Mouse (Mus musculus): ENCODE measurements around the gene Actn4. TPM values are rescaled to one million over a fixed set of nuclear protein-coding genes. Genes with fewer than 3 reads are reported as not detected.

Actn4 gene
- total and polyA plus RNA-seq, 2 experiments from 2014 or later = 120 to 171 TPM

DNA sequence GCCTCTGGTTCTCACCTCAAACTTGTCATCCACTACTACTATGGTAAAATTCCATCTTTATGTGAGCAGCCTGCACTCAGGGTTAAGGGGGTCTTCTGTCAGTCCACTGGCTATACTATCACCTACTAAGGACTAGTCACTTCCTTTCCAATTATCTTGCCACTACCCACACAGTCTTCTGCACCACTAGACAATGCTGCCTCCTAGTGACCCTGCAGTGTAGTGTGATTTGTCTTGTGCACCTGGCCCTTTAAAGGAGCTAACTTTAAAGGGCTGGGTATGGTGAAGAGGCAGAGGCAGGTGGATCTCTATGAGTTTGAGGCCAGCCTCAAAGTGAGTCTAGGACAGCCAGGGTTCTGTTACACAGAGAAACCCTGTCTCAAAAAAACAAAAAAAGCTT lies 45.6 kb downstream of the Actn4 start:
- H3K36me3 ChIP-seq (replicated peaks; ENCODE audit: control insufficient read depth, insufficient read depth, low read length) = peaks cover 75% of the 10 kb centered on the region
- peaks cover 44% of the 10 kb centered on the region for H3K4me1 ChIP-seq (ENCODE audit: control insufficient read depth, insufficient read depth)
- no peak overlapping the region for H3K9ac ChIP-seq (replicated peaks; ENCODE audit: low read depth, low read length)
- no peaks in the 10 kb centered on the region for H3K27me3 ChIP-seq (ENCODE audit: control insufficient read depth, insufficient read depth, low read length)
- no peak overlapping the region for H3K4me2 ChIP-seq (ENCODE audit: low read depth, low read length)
- no peaks in the 10 kb centered on the region for H3K9me3 ChIP-seq (replicated peaks; ENCODE audit: control insufficient read depth, low read length)
- no peak overlapping the region for H3K4me3 ChIP-seq (ENCODE audit: low read depth, low read length)
- no peak for TF ChIP-seq EP300 (IDR thresholded peaks at IDR 0.05; ENCODE audit: low read depth)
- TF ChIP-seq CTCF (IDR thresholded peaks at IDR 0.05; ENCODE audit: low read depth) = peak; percentile 59
- DNase-seq (ENCODE audit: low spot score) (no peak), ATAC-seq (ENCODE audit: insufficient read depth, low read depth) (no peak)
- no peak overlapping the region for H3K27ac ChIP-seq (ENCODE audit: low read depth)

DNA sequence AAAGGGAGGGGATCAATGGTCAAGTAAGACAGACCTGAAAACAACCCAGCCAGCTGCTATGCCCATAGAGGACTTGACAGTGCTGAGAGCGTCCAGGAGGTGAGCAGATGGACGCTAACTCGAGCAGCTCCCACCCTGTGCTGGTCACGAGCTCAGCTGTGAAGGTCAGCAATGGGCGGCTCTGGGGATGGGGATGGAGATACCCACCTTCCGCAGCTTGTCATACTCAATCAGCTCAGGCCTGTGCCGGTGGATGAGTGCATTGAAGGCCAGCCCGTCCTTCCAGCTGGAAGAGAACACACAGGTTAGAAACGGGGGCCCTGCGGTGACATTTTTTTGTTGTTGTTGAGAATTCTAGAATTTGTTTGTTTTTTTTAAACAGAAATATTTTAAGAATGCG lies 49.0 kb downstream of the Actn4 start:
- WGBS = 82% methylated on average over 11 of the region's 11 CpGs
- H3K27me3 ChIP-seq (ENCODE audit: control insufficient read depth, insufficient read depth, low read length) = no peaks in the 10 kb centered on the region
- H3K36me3 ChIP-seq (replicated peaks; ENCODE audit: control insufficient read depth, insufficient read depth, low read length) = peaks cover 98% of the 10 kb centered on the region
- no peak overlapping the region for H3K27ac ChIP-seq (ENCODE audit: low read depth)
- DNase-seq (ENCODE audit: low spot score) = no peak
- H3K4me1 ChIP-seq (ENCODE audit: control insufficient read depth, insufficient read depth) = peaks cover 11% of the 10 kb centered on the region
- no peak overlapping the region for H3K9ac ChIP-seq (replicated peaks; ENCODE audit: low read depth, low read length)
- TF ChIP-seq EP300 (IDR thresholded peaks at IDR 0.05; ENCODE audit: low read depth) (no peak), CTCF (IDR thresholded peaks at IDR 0.05; ENCODE audit: low read depth) (no peak)
- H3K4me3 ChIP-seq (ENCODE audit: low read depth, low read length) = no peak overlapping the region
- H3K9me3 ChIP-seq (replicated peaks; ENCODE audit: control insufficient read depth, low read length) = no peaks in the 10 kb centered on the region
- H3K4me2 ChIP-seq (ENCODE audit: low read depth, low read length) = no peak overlapping the region
- ATAC-seq (ENCODE audit: insufficient read depth, low read depth) = no peak

DNA sequence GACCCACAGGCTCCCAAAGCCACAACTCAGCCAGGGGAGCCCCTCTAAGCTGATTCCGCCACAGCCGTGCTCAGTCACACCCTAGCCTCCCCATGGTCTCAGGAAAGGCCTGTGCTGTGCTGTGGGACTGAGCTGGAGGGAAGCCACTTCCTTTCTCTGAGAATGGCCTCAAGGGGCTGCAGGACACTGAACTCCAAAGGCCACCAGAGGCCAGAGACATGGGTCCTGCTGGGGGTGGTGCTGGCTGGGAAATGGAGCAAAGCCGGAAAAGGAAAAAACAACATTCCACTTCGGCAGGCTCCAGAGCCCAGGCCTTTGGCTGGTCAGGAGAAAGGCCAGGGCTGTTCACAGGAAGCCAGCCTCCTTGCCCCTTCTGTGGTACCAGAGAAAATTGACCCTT lies 50.5 kb downstream of the Actn4 start:
- WGBS = 44% methylated on average over 4 of the region's 4 CpGs
- Histone ChIP-seq H3K27ac (ENCODE audit: low read depth) (peak overlapping the region; percentile 85), H3K27me3 (ENCODE audit: control insufficient read depth, insufficient read depth, low read length) (no peaks in the 10 kb centered on the region), H3K4me2 (ENCODE audit: low read depth, low read length) (no peak overlapping the region), H3K36me3 (replicated peaks; ENCODE audit: control insufficient read depth, insufficient read depth, low read length) (peaks cover 99% of the 10 kb centered on the region), H3K4me1 (ENCODE audit: control insufficient read depth, insufficient read depth) (no peaks in the 10 kb centered on the region), H3K9me3 (replicated peaks; ENCODE audit: control insufficient read depth, low read length) (no peaks in the 10 kb centered on the region), H3K4me3 (ENCODE audit: low read depth, low read length) (no peak overlapping the region), H3K9ac (replicated peaks; ENCODE audit: low read depth, low read length) (no peak overlapping the region)
- peak; percentile 83 for ATAC-seq (ENCODE audit: insufficient read depth, low read depth)
- TF ChIP-seq CTCF (IDR thresholded peaks at IDR 0.05; ENCODE audit: low read depth) = peak; percentile 11; the same call in 1 of the 2 replicates
- TF ChIP-seq EP300 (IDR thresholded peaks at IDR 0.05; ENCODE audit: low read depth) = 0 out of 2 replicates have a peak, but pooled peaks have one; percentile 53
- peak; percentile 79 for DNase-seq (ENCODE audit: low spot score)

DNA sequence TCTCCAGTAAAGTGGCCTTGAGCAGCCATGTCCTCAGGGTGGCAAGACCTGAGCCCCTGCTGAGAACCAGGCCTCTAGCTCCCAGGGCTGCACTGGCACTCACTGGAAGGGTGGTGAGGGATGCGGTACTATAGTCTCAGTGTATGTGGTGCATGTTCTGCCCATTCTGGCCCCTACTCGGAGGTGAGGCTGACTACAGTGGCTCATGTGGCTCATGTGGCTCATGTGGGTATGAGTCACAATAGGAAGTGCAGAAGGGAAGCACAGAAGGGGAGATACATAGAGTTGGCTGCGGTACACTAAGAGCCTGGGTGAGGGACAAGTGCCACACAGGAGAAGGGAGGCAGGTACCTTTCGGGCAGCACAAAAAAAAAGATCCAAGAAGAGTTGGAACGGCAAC lies 54.9 kb downstream of the Actn4 start:
- Histone ChIP-seq H3K9me3 (replicated peaks; ENCODE audit: control insufficient read depth, low read length) (no peaks in the 10 kb centered on the region), H3K4me2 (ENCODE audit: low read depth, low read length) (no peak overlapping the region), H3K9ac (replicated peaks; ENCODE audit: low read depth, low read length) (no peak overlapping the region), H3K36me3 (replicated peaks; ENCODE audit: control insufficient read depth, insufficient read depth, low read length) (peaks cover 99% of the 10 kb centered on the region), H3K4me3 (ENCODE audit: low read depth, low read length) (no peak overlapping the region), H3K27me3 (ENCODE audit: control insufficient read depth, insufficient read depth, low read length) (no peaks in the 10 kb centered on the region), H3K4me1 (ENCODE audit: control insufficient read depth, insufficient read depth) (peaks cover 2% of the 10 kb centered on the region; the same call in 1 of the 2 replicates), H3K27ac (ENCODE audit: low read depth) (no peak overlapping the region)
- TF ChIP-seq CTCF (IDR thresholded peaks at IDR 0.05; ENCODE audit: low read depth) = no peak
- TF ChIP-seq EP300 (IDR thresholded peaks at IDR 0.05; ENCODE audit: low read depth) = no peak
- 85% methylated on average over 5 of the region's 5 CpGs for WGBS
- DNase-seq (ENCODE audit: low spot score) (no peak), ATAC-seq (ENCODE audit: insufficient read depth, low read depth) (no peak)

DNA sequence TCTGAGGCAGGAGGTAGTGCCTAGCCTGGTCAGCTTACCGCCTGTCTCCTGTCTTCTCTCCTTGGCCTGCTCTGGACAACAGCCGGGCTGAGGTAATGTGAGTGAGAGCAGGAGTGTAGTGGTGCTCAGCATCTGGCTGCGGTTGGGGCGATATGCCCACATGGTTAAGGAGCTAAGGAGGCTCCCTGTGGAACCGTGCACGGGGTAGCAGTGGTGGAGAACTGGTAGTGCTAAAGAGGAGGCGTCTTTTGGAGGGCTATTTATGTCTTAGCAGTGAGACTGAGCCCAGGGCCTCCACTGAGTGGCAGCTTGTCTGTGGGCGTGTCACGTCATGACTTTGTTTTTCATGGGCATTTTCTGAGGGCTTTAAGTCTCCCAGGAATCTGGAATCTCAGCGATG lies 58.4 kb downstream of the Actn4 start:
- peak overlapping the region; percentile 77 for H3K27ac ChIP-seq (ENCODE audit: low read depth)
- H3K4me3 ChIP-seq (ENCODE audit: low read depth, low read length) = no peak overlapping the region
- H3K9me3 ChIP-seq (replicated peaks; ENCODE audit: control insufficient read depth, low read length) = no peaks in the 10 kb centered on the region
- WGBS = 48% methylated on average over 10 of the region's 10 CpGs
- DNase-seq (ENCODE audit: low spot score) (no peak), ATAC-seq (ENCODE audit: insufficient read depth, low read depth) (no peak; the same call in 1 of the 2 replicates)
- peaks cover 16% of the 10 kb centered on the region for H3K4me1 ChIP-seq (ENCODE audit: control insufficient read depth, insufficient read depth)
- TF ChIP-seq EP300 (IDR thresholded peaks at IDR 0.05; ENCODE audit: low read depth) = no peak
- TF ChIP-seq CTCF (IDR thresholded peaks at IDR 0.05; ENCODE audit: low read depth) = no peak
- H3K4me2 ChIP-seq (ENCODE audit: low read depth, low read length) = no peak overlapping the region
- no peak overlapping the region for H3K9ac ChIP-seq (replicated peaks; ENCODE audit: low read depth, low read length)
- no peaks in the 10 kb centered on the region for H3K27me3 ChIP-seq (ENCODE audit: control insufficient read depth, insufficient read depth, low read length)
- peaks cover 100% of the 10 kb centered on the region for H3K36me3 ChIP-seq (replicated peaks; ENCODE audit: control insufficient read depth, insufficient read depth, low read length)

DNA sequence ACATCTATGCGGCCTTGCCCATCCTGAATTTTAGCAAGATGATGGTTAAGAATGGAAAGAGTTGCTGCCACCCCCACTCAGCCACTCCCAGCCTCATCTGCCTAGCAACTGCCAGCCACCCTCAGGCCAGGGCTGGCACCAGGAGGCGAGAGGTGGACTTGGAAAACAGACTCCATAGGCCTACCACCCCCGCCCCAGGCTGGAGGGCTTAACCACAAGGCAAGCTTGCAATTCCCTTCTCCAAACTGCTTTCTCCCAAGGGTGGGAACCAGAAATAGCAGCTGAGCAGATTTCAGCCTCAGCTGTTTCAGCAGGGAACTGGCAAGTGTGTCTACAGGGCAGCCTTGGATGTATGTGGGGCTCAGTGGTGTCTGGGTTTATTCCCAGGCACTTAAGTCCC lies 59.3 kb downstream of the Actn4 start:
- no peak for ATAC-seq (ENCODE audit: insufficient read depth, low read depth)
- Histone ChIP-seq H3K9me3 (replicated peaks; ENCODE audit: control insufficient read depth, low read length) (no peaks in the 10 kb centered on the region), H3K27ac (ENCODE audit: low read depth) (peak overlapping the region; percentile 77), H3K4me2 (ENCODE audit: low read depth, low read length) (no peak overlapping the region), H3K27me3 (ENCODE audit: control insufficient read depth, insufficient read depth, low read length) (no peaks in the 10 kb centered on the region), H3K4me3 (ENCODE audit: low read depth, low read length) (no peak overlapping the region), H3K36me3 (replicated peaks; ENCODE audit: control insufficient read depth, insufficient read depth, low read length) (peaks cover 100% of the 10 kb centered on the region), H3K4me1 (ENCODE audit: control insufficient read depth, insufficient read depth) (peaks cover 16% of the 10 kb centered on the region), H3K9ac (replicated peaks; ENCODE audit: low read depth, low read length) (no peak overlapping the region)
- TF ChIP-seq CTCF (IDR thresholded peaks at IDR 0.05; ENCODE audit: low read depth) (no peak), EP300 (IDR thresholded peaks at IDR 0.05; ENCODE audit: low read depth) (no peak)
- WGBS = 71% methylated on average over 3 of the region's 3 CpGs
- DNase-seq (ENCODE audit: low spot score) = no peak

Data from heart, postnatal 0 days (tissue).